Mouse (Mus musculus) liver, adult 2 months (tissue): ENCODE data around the gene Ets1.

Experiments used
- CTCF ChIP-seq: fragments of 200-500 bp; IDR thresholded peaks from 2 replicates; pipeline ENCODE4 v1.5.1; 2011; ENCODE audit warnings: low read depth, low read length, control low read depth
- POLR2A ChIP-seq: fragments of 200-500 bp; IDR thresholded peaks from 2 replicates; pipeline ENCODE4 v1.6.1; 2011; ENCODE audit warnings: low read length, control low read depth; ENCODE audit not compliant: insufficient read depth; ENCODE audit errors: extremely low read depth

DNA sequence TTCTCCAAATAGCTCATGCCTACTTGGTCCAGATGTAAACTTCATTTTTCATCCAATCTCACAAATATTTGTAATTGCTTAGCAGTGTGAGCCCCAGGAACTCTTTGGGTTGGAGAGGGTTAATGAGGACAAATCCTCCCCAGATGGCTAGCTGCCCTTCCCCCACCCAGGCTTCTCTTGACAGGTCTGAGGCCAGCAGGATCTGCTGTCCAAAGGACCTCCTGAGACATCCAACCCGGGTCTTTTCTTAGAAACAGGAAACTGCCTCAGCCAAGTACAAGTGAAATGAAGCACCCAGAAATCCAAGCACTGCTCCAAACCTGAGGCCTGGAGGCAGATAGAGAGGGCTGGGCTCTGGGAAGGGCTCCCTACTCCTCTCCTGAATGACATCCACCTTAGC is 151.6 kb downstream of the Ets1 start:
- no peak for TF ChIP-seq POLR2A
- TF ChIP-seq CTCF: no peak
